Mouse (Mus musculus): Measurements from ENCODE around the gene Aak1. TPM values are rescaled to one million over a fixed set of nuclear protein-coding genes. Genes with fewer than 3 reads are reported as not detected.

Gene Aak1
- polyA plus RNA-seq, 1 experiment from 2014 or later, result 16.7 TPM

Other genes with a start within 250 kb of the Aak1 start
- gene Asprv1, start 221.4 kb upstream of the Aak1 start, polyA plus RNA-seq (2015; fragmentation: Nextera tagmentation; extraction: Ambion mirVana), result 610 and 666 TPM in 2 replicates
- gene Mxd1, start 180.4 kb upstream of the Aak1 start, polyA plus RNA-seq (2015; fragmentation: Nextera tagmentation; extraction: Ambion mirVana), result 14.2 and 15.2 TPM in 2 replicates
- gene Snrnp27, start 165.0 kb upstream of the Aak1 start, polyA plus RNA-seq (2015; fragmentation: Nextera tagmentation; extraction: Ambion mirVana), result 103 and 108 TPM in 2 replicates
- 25.6 and 31.9 TPM in 2 replicates for gene Gmcl1, start 116.1 kb upstream of the Aak1 start, polyA plus RNA-seq (2015; fragmentation: Nextera tagmentation; extraction: Ambion mirVana)
- gene Anxa4, start 55.9 kb upstream of the Aak1 start, polyA plus RNA-seq (2015; fragmentation: Nextera tagmentation; extraction: Ambion mirVana), result 61.9 and 66.6 TPM in 2 replicates
- 89.8 and 97.2 TPM in 2 replicates for gene Nfu1, start 159.7 kb downstream of the Aak1 start, polyA plus RNA-seq (2015; fragmentation: Nextera tagmentation; extraction: Ambion mirVana)
- gene Gfpt1, start 193.3 kb downstream of the Aak1 start, polyA plus RNA-seq (2015; fragmentation: Nextera tagmentation; extraction: Ambion mirVana), result 21.0 and 22.5 TPM in 2 replicates

All from limb, embryonic 15.5 days (tissue).